Mouse (Mus musculus) embryonic facial prominence, embryonic 13.5 days (tissue): ENCODE measurements around the gene Pcif1. TPM values are rescaled to one million over a fixed set of nuclear protein-coding genes. Genes with fewer than 3 reads are reported as not detected.

ENCODE experiments used
- ATAC-seq: fragments of 200-750 bp; cut with Nextera tagmentation; 2 replicates; pipeline ENCODE4 v1.8.0; 2017; ENCODE audit warnings: low read depth; ENCODE audit not compliant: insufficient number of reproducible peaks, insufficient read depth, low FRiP score, low TSS enrichment
- H3K27ac ChIP-seq: fragments of 300-500 bp; sonication (generic); 2 replicates; pipeline ENCODE4 v1.5.1; 2015; ENCODE audit warnings: moderate library complexity, mild to moderate bottlenecking, inconsistent platforms
- H3K27me3 ChIP-seq: fragments of 300-500 bp; sonication (generic); 2 replicates; pipeline ENCODE4 v1.6.1; 2015; ENCODE audit warnings: mild to moderate bottlenecking, inconsistent platforms
- H3K36me3 ChIP-seq: fragments of 300-500 bp; sonication (generic); 2 replicates; pipeline ENCODE4 v1.6.1; 2015; ENCODE audit warnings: mild to moderate bottlenecking, inconsistent platforms
- H3K4me1 ChIP-seq: fragments of 300-500 bp; sonication (generic); 2 replicates; pipeline ENCODE4 v1.6.1; 2015; ENCODE audit warnings: inconsistent platforms
- H3K4me2 ChIP-seq: fragments of 300-500 bp; sonication (generic); 2 replicates; pipeline ENCODE4 v1.6.1; 2015; ENCODE audit warnings: moderate library complexity, mild to moderate bottlenecking, inconsistent platforms
- H3K4me3 ChIP-seq: fragments of 300-500 bp; sonication (generic); 2 replicates; pipeline ENCODE4 v1.5.1; 2015; ENCODE audit warnings: mild to moderate bottlenecking, inconsistent platforms
- H3K9ac ChIP-seq: fragments of 300-500 bp; sonication (generic); 2 replicates; pipeline ENCODE4 v1.6.1; 2015; ENCODE audit warnings: mild to moderate bottlenecking, inconsistent platforms
- H3K9me3 ChIP-seq: fragments of 300-500 bp; sonication (generic); 2 replicates; pipeline ENCODE4 v1.6.1; 2016; ENCODE audit warnings: inconsistent platforms
- WGBS: fragments of 180-500 bp; shearing (Covaris S2); methylation state at CpG from one replicate; pipeline ENCODE4 v1.1.7; 2015; ENCODE audit warnings: mixed read lengths; 5-methylcytosine and 5-hydroxymethylcytosine counted together
- polyA plus RNA-seq: library from polyadenylated mRNA; unstranded; fragments of >200 nt; fragmentation: Nextera tagmentation; extraction: Ambion mirVana; gene quantifications from 2 replicates; pipeline ENCODE4 v1.2.1, GENCODE M21; 2015

Pcif1 gene
- polyA plus RNA-seq, 1 experiment from 2014 or later = 78.4 TPM

- ATAC-seq = no peak
- Histone ChIP-seq H3K9me3 (no peaks in the 10 kb centered on the region), H3K9ac (peak overlapping the region; percentile 92), H3K4me1 (peaks cover 21% of the 10 kb centered on the region), H3K4me3 (peak overlapping the region; percentile 91), H3K27ac (peak overlapping the region; percentile 98), H3K36me3 (peaks cover 24% of the 10 kb centered on the region), H3K27me3 (no peaks in the 10 kb centered on the region), H3K4me2 (peak overlapping the region; percentile 88)
- WGBS = 13% methylated on average over 12 of the region's 12 CpGs
These were observed 33.0 kb downstream of the Pcif1 start for GRCm38 (mm10) chr2:164912151-164912550.

DNA sequence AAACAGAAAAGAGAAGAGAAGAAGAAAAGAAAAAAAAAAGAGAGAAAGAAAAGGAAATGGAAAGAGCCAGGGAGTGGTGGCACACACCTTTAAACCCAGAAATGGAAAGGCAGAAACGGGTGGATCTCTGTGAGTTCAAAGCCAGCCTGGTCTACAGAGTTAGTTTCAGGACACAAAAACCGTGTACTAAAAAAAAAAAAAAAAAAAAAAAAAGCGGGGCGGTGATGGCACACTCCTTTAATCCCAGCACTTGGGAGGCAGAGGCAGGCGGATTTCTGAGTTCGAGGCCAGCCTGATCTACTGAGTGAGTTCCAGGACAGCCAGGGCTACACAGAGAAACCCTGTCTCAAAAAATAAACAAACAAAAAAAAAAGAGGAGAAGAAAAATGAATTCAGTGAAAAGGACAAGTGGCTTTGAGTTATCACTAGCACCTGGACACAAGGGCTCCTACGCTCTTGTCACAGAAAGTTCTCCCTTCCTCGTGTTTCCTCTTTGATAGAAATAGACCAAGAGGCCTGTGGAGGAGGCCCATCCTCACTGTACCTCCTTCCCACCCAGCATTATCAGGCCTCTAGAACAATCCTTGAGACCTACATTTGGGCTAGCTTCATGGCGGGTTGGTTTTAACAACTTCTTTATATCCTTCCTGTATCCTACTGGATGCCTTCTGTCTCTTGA lies 33.8 kb downstream of the Pcif1 start:
- Histone ChIP-seq H3K4me2 (peak overlapping the region; percentile 88; the same call in 1 of the 2 replicates), H3K9ac (no peak overlapping the region), H3K36me3 (peaks cover 17% of the 10 kb centered on the region), H3K27me3 (no peaks in the 10 kb centered on the region), H3K4me1 (peaks cover 21% of the 10 kb centered on the region), H3K4me3 (no peak overlapping the region; the same call in 1 of the 2 replicates), H3K9me3 (no peaks in the 10 kb centered on the region), H3K27ac (no peak overlapping the region)
- ATAC-seq = no peak
- WGBS = 93% methylated on average over 8 of the region's 9 CpGs

GRCm38 (mm10) chr2:164913428-164913786 lies 34.3 kb downstream of the Pcif1 start:
- WGBS = 92% methylated on average over 2 of the region's 2 CpGs
- Histone ChIP-seq H3K9me3 (no peaks in the 10 kb centered on the region), H3K4me3 (no peak overlapping the region), H3K9ac (no peak overlapping the region; the same call in 1 of the 2 replicates), H3K36me3 (peaks cover 12% of the 10 kb centered on the region), H3K27ac (no peak overlapping the region), H3K27me3 (no peaks in the 10 kb centered on the region), H3K4me1 (peaks cover 21% of the 10 kb centered on the region), H3K4me2 (no peak overlapping the region)
- ATAC-seq = no peak

- Histone ChIP-seq H3K4me1 (peaks cover 6% of the 10 kb centered on the region), H3K4me3 (no peak overlapping the region), H3K9ac (no peak overlapping the region), H3K27ac (no peak overlapping the region), H3K36me3 (peaks cover 10% of the 10 kb centered on the region; the same call in 1 of the 2 replicates), H3K9me3 (no peaks in the 10 kb centered on the region), H3K27me3 (no peaks in the 10 kb centered on the region), H3K4me2 (no peak overlapping the region)
- 73% methylated on average over 5 of the region's 5 CpGs for WGBS
- ATAC-seq = no peak
These were observed 37.7 kb downstream of the Pcif1 start for GRCm38 (mm10) chr2:164916820-164917219.

GRCm38 (mm10) chr2:164917371-164917770 lies 38.3 kb downstream of the Pcif1 start:
- Histone ChIP-seq H3K4me1 (peaks cover 2% of the 10 kb centered on the region), H3K27ac (no peak overlapping the region), H3K36me3 (peaks cover 10% of the 10 kb centered on the region; the same call in 1 of the 2 replicates), H3K27me3 (no peaks in the 10 kb centered on the region), H3K4me3 (no peak overlapping the region), H3K9me3 (no peaks in the 10 kb centered on the region), H3K4me2 (no peak overlapping the region), H3K9ac (no peak overlapping the region)
- 61% methylated on average over 10 of the region's 10 CpGs for WGBS
- no peak for ATAC-seq

DNA sequence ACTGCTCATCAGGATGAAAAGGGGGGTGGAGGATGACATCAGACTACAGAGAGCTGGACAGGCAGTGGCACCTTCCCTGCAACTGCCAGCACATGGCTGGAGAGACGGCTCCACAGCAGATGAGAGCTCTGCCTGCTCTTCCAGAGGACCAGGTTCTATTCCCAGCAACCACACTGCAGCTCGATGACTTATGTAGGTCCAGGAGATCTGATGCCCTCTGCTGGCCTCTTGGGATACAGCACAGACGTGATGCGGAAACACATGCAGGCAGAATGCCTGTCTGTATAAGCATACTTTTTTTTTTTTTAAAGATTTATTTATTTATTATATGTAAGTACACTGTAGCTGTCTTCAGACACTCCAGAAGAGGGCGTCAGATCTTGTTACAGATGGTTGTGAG lies 39.2 kb downstream of the Pcif1 start:
- no peak overlapping the region for H3K4me2 ChIP-seq
- ATAC-seq = no peak; the same call in 1 of the 2 replicates
- 54% methylated on average over 5 of the region's 5 CpGs for WGBS

GRCm38 (mm10) chr2:164921984-164922383 lies 42.9 kb downstream of the Pcif1 start:
- no peak overlapping the region for H3K27ac ChIP-seq
- H3K4me1 ChIP-seq = peaks cover 7% of the 10 kb centered on the region; the same call in 1 of the 2 replicates
- no peaks in the 10 kb centered on the region for H3K9me3 ChIP-seq
- H3K27me3 ChIP-seq = no peaks in the 10 kb centered on the region
- no peak overlapping the region for H3K4me3 ChIP-seq
- ATAC-seq = no peak
- H3K36me3 ChIP-seq = peaks cover 10% of the 10 kb centered on the region; the same call in 1 of the 2 replicates
- no peak overlapping the region for H3K4me2 ChIP-seq
- 55% methylated on average over 7 of the region's 7 CpGs for WGBS
- H3K9ac ChIP-seq = no peak overlapping the region

More for the DNA sequence above, 39.2 kb downstream of the Pcif1 start:
- H3K27me3 ChIP-seq = no peaks in the 10 kb centered on the region
- H3K9ac ChIP-seq = no peak overlapping the region
- no peak overlapping the region for H3K4me3 ChIP-seq
- no peak overlapping the region for H3K27ac ChIP-seq
- H3K36me3 ChIP-seq = peaks cover 10% of the 10 kb centered on the region; the same call in 1 of the 2 replicates
- H3K4me1 ChIP-seq = no peaks in the 10 kb centered on the region
- H3K9me3 ChIP-seq = no peaks in the 10 kb centered on the region

- Histone ChIP-seq H3K27me3 (no peaks in the 10 kb centered on the region), H3K4me2 (no peak overlapping the region), H3K27ac (no peak overlapping the region), H3K36me3 (peaks cover 10% of the 10 kb centered on the region; the same call in 1 of the 2 replicates), H3K9me3 (no peaks in the 10 kb centered on the region), H3K9ac (no peak overlapping the region), H3K4me3 (no peak overlapping the region), H3K4me1 (peaks cover 7% of the 10 kb centered on the region; the same call in 1 of the 2 replicates)
- ATAC-seq = no peak
- 63% methylated on average over 4 of the region's 4 CpGs for WGBS
These were observed 44.2 kb downstream of the Pcif1 start for GRCm38 (mm10) chr2:164923291-164923690.

GRCm38 (mm10) chr2:164924100-164924857 lies 45.2 kb downstream of the Pcif1 start:
- ATAC-seq = no peak
- Histone ChIP-seq H3K4me3 (no peak overlapping the region), H3K27me3 (no peaks in the 10 kb centered on the region), H3K4me2 (no peak overlapping the region), H3K9me3 (no peaks in the 10 kb centered on the region), H3K36me3 (peaks cover 9% of the 10 kb centered on the region; the same call in 1 of the 2 replicates), H3K9ac (0 out of 2 replicates have a peak overlapping the region, but pooled peaks have one; percentile 4), H3K27ac (no peak overlapping the region), H3K4me1 (peaks cover 7% of the 10 kb centered on the region; the same call in 1 of the 2 replicates)
- WGBS = 32% methylated on average over 11 of the region's 11 CpGs

GRCm38 (mm10) chr2:164930706-164931581 lies 51.8 kb downstream of the Pcif1 start:
- no peak for ATAC-seq
- H3K36me3 ChIP-seq = no peaks in the 10 kb centered on the region
- H3K4me3 ChIP-seq = no peak overlapping the region
- H3K4me2 ChIP-seq = no peak overlapping the region
- WGBS = 23% methylated on average over 11 of the region's 11 CpGs
- no peaks in the 10 kb centered on the region for H3K9me3 ChIP-seq
- H3K4me1 ChIP-seq = peaks cover 14% of the 10 kb centered on the region
- H3K27me3 ChIP-seq = peaks cover 16% of the 10 kb centered on the region; the same call in 1 of the 2 replicates
- peak overlapping the region; percentile 51 for H3K27ac ChIP-seq
- H3K9ac ChIP-seq = no peak overlapping the region

GRCm38 (mm10) chr2:164933534-164933933 lies 54.4 kb downstream of the Pcif1 start:
- H3K27ac ChIP-seq = no peak overlapping the region
- H3K4me1 ChIP-seq = peaks cover 18% of the 10 kb centered on the region
- H3K9me3 ChIP-seq = no peaks in the 10 kb centered on the region
- ATAC-seq = no peak
- H3K9ac ChIP-seq = no peak overlapping the region
- no peak overlapping the region for H3K4me2 ChIP-seq
- no peaks in the 10 kb centered on the region for H3K36me3 ChIP-seq
- peaks cover 34% of the 10 kb centered on the region for H3K27me3 ChIP-seq
- 43% methylated on average over 8 of the region's 10 CpGs for WGBS
- no peak overlapping the region for H3K4me3 ChIP-seq
